Mouse (Mus musculus) embryonic fibroblast, embryonic 13.5 days (primary cell): ENCODE measurements around the gene Megf9. TPM values are rescaled to one million over a fixed set of nuclear protein-coding genes. Genes with fewer than 3 reads are reported as not detected.

Experiments used
- H3K27ac ChIP-seq: 2 replicates; pipeline ENCODE4 v1.5.1; 2012; ENCODE audit warnings: low read length, control low read depth, inconsistent platforms; ENCODE audit not compliant: insufficient read depth
- H3K4me1 ChIP-seq: 2 replicates; pipeline ENCODE4 v1.6.1; 2011; ENCODE audit warnings: low read length; ENCODE audit not compliant: control insufficient read depth, insufficient read depth
- H3K4me3 ChIP-seq: 2 replicates; pipeline ENCODE4 v1.5.1; 2011; ENCODE audit warnings: mild to moderate bottlenecking, control low read depth, low read length; ENCODE audit not compliant: insufficient read depth
- CTCF ChIP-seq: IDR thresholded peaks from 2 replicates; pipeline ENCODE4 v1.5.1; 2011; ENCODE audit warnings: mild to moderate bottlenecking, control low read depth, low read length, moderate library complexity, borderline replicate concordance; ENCODE audit not compliant: insufficient read depth
- POLR2A ChIP-seq: IDR thresholded peaks from 2 replicates; pipeline ENCODE4 v1.6.1; 2011; ENCODE audit warnings: low read depth, mild to moderate bottlenecking, control low read depth, low read length, moderate library complexity
- polyA plus RNA-seq: library from polyadenylated mRNA; stranded (reverse); fragments of >200 nt; gene quantifications from 2 replicates; pipeline ENCODE4 v1.2.4, GENCODE M21; 2011; ENCODE audit warnings: low read depth; ENCODE audit not compliant: missing spikeins, insufficient read length

The Megf9 gene
- polyA plus RNA-seq, 1 experiment: 13.4 TPM

GRCm38 (mm10) chr4:70528622-70529021, 6.2 kb downstream of the Megf9 start:
- Histone ChIP-seq H3K4me3 (no peak overlapping the region), H3K4me1 (peaks cover 3% of the 10 kb centered on the region; the same call in 1 of the 2 replicates), H3K27ac (no peak overlapping the region)
- TF ChIP-seq CTCF: no peak
- no peak for TF ChIP-seq POLR2A

- Histone ChIP-seq H3K4me3 (no peak overlapping the region), H3K4me1 (no peaks in the 10 kb centered on the region), H3K27ac (no peak overlapping the region)
- TF ChIP-seq CTCF (no peak), POLR2A (no peak)
Measured at GRCm38 (mm10) chr4:70523346-70523745, 11.4 kb downstream of the Megf9 start.

GRCm38 (mm10) chr4:70521506-70522292, 13.1 kb downstream of the Megf9 start:
- TF ChIP-seq POLR2A: no peak
- TF ChIP-seq CTCF: no peak
- Histone ChIP-seq H3K4me1 (no peaks in the 10 kb centered on the region), H3K27ac (no peak overlapping the region), H3K4me3 (no peak overlapping the region)

- H3K4me1 ChIP-seq: no peaks in the 10 kb centered on the region
- H3K27ac ChIP-seq: no peak overlapping the region
- TF ChIP-seq CTCF (no peak), POLR2A (no peak)
- H3K4me3 ChIP-seq: no peak overlapping the region
Measured at GRCm38 (mm10) chr4:70517646-70518045, 17.1 kb downstream of the Megf9 start.

GRCm38 (mm10) chr4:70516289-70516688, 18.5 kb downstream of the Megf9 start:
- TF ChIP-seq POLR2A (no peak), CTCF (no peak)
- H3K27ac ChIP-seq: no peak overlapping the region
- H3K4me3 ChIP-seq: no peak overlapping the region
- H3K4me1 ChIP-seq: no peaks in the 10 kb centered on the region

- no peaks in the 10 kb centered on the region for H3K4me1 ChIP-seq
- no peak overlapping the region for H3K27ac ChIP-seq
- TF ChIP-seq CTCF: no peak
- no peak for TF ChIP-seq POLR2A
- H3K4me3 ChIP-seq: no peak overlapping the region
Measured at GRCm38 (mm10) chr4:70515514-70515913, 19.3 kb downstream of the Megf9 start.

- H3K27ac ChIP-seq: no peak overlapping the region
- TF ChIP-seq CTCF (no peak), POLR2A (no peak)
- H3K4me3 ChIP-seq: no peak overlapping the region
- H3K4me1 ChIP-seq: no peaks in the 10 kb centered on the region; the same call in 1 of the 2 replicates
Measured at GRCm38 (mm10) chr4:70509987-70510386, 24.8 kb downstream of the Megf9 start.

- Histone ChIP-seq H3K27ac (no peak overlapping the region), H3K4me3 (no peak overlapping the region)
- TF ChIP-seq POLR2A (no peak), CTCF (no peak)
Measured at GRCm38 (mm10) chr4:70509565-70509964, 25.2 kb downstream of the Megf9 start.

GRCm38 (mm10) chr4:70508207-70508606, 26.6 kb downstream of the Megf9 start:
- no peak overlapping the region for H3K4me3 ChIP-seq
- TF ChIP-seq POLR2A: no peak
- no peak for TF ChIP-seq CTCF
- no peak overlapping the region for H3K27ac ChIP-seq
- H3K4me1 ChIP-seq: no peaks in the 10 kb centered on the region; the same call in 1 of the 2 replicates

More at GRCm38 (mm10) chr4:70509565-70509964, 25.2 kb downstream of the Megf9 start:
- no peaks in the 10 kb centered on the region; the same call in 1 of the 2 replicates for H3K4me1 ChIP-seq

GRCm38 (mm10) chr4:70505951-70506350, 28.8 kb downstream of the Megf9 start:
- TF ChIP-seq CTCF: no peak
- no peak for TF ChIP-seq POLR2A
- Histone ChIP-seq H3K4me3 (no peak overlapping the region), H3K4me1 (no peaks in the 10 kb centered on the region; the same call in 1 of the 2 replicates), H3K27ac (no peak overlapping the region)
